Mouse (Mus musculus) forebrain, postnatal 0 days (tissue): ENCODE data around the gene Mipep. TPM values are rescaled to one million over a fixed set of nuclear protein-coding genes. Genes with fewer than 3 reads are reported as not detected.

Experiments used
- ATAC-seq: fragments of 200-750 bp; cut with Nextera tagmentation; 2 replicates; pipeline ENCODE4 v1.8.0; 2017; ENCODE audit warnings: mild to moderate bottlenecking, moderate library complexity
- DNase-seq: peaks from one replicate; pipeline ENCODE4 v3.0.0-alpha.2; 2015
- H3K27ac ChIP-seq: fragments of 300-500 bp; sonication (generic); 2 replicates; pipeline ENCODE4 v1.5.1; 2014; ENCODE audit warnings: low read depth, mild to moderate bottlenecking, antibody characterized with exemption, low read length, moderate library complexity, mixed read lengths
- H3K27me3 ChIP-seq: fragments of 300-500 bp; sonication (generic); 2 replicates; pipeline ENCODE4 v1.6.1; 2014; ENCODE audit warnings: mild to moderate bottlenecking, low read length, mixed read lengths; ENCODE audit not compliant: insufficient read depth
- H3K36me3 ChIP-seq: fragments of 300-500 bp; sonication (generic); 2 replicates; pipeline ENCODE4 v1.6.1; 2014; ENCODE audit warnings: mild to moderate bottlenecking, moderate library complexity; ENCODE audit not compliant: insufficient read depth
- H3K4me1 ChIP-seq: fragments of 300-500 bp; sonication (generic); 2 replicates; pipeline ENCODE4 v1.6.1; 2014; ENCODE audit warnings: antibody characterized with exemption; ENCODE audit not compliant: insufficient read depth
- H3K4me2 ChIP-seq: fragments of 300-500 bp; sonication (generic); 2 replicates; pipeline ENCODE4 v1.6.1; 2014; ENCODE audit warnings: low read depth, mild to moderate bottlenecking, moderate library complexity
- H3K4me3 ChIP-seq: fragments of 300-500 bp; sonication (generic); 2 replicates; pipeline ENCODE4 v1.5.1; 2014; ENCODE audit warnings: low read depth, low read length, mixed read lengths
- H3K9ac ChIP-seq: fragments of 300-500 bp; sonication (generic); 2 replicates; pipeline ENCODE4 v1.6.1; 2014; ENCODE audit warnings: mild to moderate bottlenecking
- H3K9me3 ChIP-seq: fragments of 300-500 bp; sonication (generic); 2 replicates; pipeline ENCODE4 v1.6.1; 2016; ENCODE audit warnings: low read length
- CTCF ChIP-seq: sonication (generic); IDR thresholded peaks from 2 replicates; pipeline ENCODE4 v1.5.1; 2016; ENCODE audit warnings: antibody characterized with exemption, control low read depth, low read depth
- WGBS: fragments of 180-500 bp; shearing (Covaris S2); extraction: QIAGEN DNeasy Blood & Tissue Kit; methylation state at CpG from one replicate; pipeline ENCODE4 v1.1.7; 2014; 5-methylcytosine and 5-hydroxymethylcytosine counted together
- polyA plus RNA-seq: library from polyadenylated mRNA; unstranded; fragments of >200 nt; fragmentation: Nextera tagmentation; extraction: Ambion mirVana; gene quantifications from 2 replicates; pipeline ENCODE4 v1.2.1, GENCODE M21; 2015
- total RNA-seq: library from RNA; depleted of rRNA; stranded (reverse); fragments of >200 nt; gene quantifications from 2 replicates; pipeline ENCODE4 v1.2.3, GENCODE M21; 2014

Mipep gene
- total and polyA plus RNA-seq, 2 experiments from 2014 or later: 19.4 to 27.4 TPM

DNA sequence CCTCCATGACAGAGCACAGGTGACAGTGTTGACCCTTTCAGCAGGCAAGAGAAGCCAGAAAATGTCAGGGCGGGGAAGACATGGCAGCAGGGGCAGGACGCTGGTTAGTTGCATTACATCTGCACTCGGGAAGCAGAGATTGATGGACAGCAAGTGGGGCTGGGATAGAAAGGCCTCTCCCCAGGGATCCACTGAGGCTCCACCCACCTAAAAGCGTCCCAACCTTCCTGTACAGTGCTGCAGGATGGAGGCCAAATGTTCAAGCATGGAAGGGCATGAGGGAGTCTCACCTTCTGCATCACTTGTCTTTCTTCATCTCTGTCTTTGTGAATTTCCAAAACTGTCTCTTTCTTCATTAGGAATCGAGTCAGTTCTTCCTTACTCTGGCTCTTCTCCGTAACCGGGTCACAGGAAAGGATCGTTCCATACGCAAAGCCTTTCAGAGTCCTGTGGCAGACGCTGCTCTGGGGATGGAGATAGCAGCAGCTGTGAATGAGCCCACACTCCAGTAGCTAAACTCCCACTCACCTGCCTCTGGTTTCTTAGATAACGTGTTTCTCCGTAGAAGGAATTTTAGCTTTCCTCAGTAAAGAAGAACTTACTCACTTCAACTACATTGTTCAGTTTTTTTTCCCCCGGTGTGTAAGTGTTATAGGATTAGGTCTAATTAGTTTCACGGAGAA, 57.7 kb downstream of the Mipep start:
- WGBS: 58% methylated on average over 14 of the region's 14 CpGs
- H3K27me3 ChIP-seq: no peaks in the 10 kb centered on the region
- ATAC-seq: no peak

DNA sequence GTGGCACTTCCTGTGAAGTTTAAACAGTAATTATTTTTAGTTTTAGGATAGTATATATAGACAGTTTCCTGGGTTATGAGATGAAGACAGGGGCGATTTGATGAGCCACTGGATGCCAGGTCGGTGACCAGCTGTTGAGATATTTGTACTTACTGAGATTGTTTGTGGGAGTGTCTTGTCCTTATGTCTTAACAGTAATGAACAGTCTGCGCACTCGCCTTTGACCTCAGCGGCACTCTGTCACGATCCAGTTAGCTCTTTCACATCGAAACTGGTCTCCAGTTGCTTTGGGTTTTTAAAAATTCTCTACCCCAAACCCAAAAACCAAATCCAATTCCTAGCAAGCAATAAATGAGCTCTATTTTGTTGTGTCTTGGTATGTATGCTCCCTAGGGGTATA, 59.2 kb downstream of the Mipep start:
- Histone ChIP-seq H3K36me3 (peaks cover 20% of the 10 kb centered on the region; the same call in 1 of the 2 replicates), H3K4me3 (no peak overlapping the region), H3K27me3 (no peaks in the 10 kb centered on the region), H3K9me3 (no peaks in the 10 kb centered on the region), H3K27ac (no peak overlapping the region), H3K4me2 (no peak overlapping the region), H3K9ac (no peak overlapping the region), H3K4me1 (no peaks in the 10 kb centered on the region)
- no peak for ATAC-seq
- 95% methylated on average over 7 of the region's 7 CpGs for WGBS
- no peak for TF ChIP-seq CTCF
- DNase-seq: no peak

More for the DNA sequence above, 57.7 kb downstream of the Mipep start:
- Histone ChIP-seq H3K27ac (no peak overlapping the region), H3K36me3 (peaks cover 10% of the 10 kb centered on the region; the same call in 1 of the 2 replicates), H3K9me3 (no peaks in the 10 kb centered on the region), H3K4me1 (no peaks in the 10 kb centered on the region), H3K9ac (no peak overlapping the region), H3K4me3 (no peak overlapping the region), H3K4me2 (no peak overlapping the region)
- DNase-seq: no peak
- TF ChIP-seq CTCF: no peak

DNA sequence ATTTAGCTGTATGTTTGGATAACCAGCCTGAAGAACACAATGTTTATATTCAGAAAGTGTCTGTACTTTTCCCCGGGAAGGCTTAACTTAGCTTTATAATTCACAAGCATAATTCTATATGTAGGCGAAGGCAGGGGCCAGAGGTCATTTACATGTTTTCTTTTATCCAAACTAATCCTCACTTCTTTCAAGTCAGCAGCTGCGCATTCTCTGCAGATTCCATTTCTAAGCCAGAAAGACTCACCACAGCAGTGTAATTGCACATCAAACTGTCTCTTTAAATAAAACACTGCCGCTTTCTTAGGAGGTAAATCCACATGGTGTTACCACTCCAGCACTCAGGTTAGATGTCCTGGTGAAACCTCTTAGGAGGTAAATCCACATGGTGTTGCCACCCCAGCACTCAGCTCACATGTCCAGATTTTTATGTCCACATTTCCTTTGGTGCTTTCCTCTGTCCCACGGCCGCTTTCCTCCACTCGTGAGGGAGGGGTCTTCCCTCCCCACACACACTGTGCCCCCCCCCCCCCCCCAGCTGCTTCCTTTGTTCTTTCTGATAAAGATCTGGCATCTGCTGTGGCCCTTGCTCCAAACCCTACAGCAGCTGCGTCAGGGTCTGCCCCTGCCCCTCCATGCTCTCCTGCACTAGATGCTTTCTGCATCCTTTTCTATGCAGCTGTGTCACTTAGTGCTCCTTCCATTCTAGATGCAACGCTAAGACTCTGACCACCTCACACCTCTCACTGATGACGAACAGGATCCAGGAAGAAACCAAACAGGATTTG, 61.1 kb downstream of the Mipep start:
- no peak overlapping the region for H3K27ac ChIP-seq
- ATAC-seq (no peak), DNase-seq (no peak)
- TF ChIP-seq CTCF: no peak
- WGBS: 48% methylated on average over 10 of the region's 10 CpGs
- no peaks in the 10 kb centered on the region for H3K27me3 ChIP-seq
- no peak overlapping the region for H3K9ac ChIP-seq
- no peak overlapping the region for H3K4me3 ChIP-seq
- H3K9me3 ChIP-seq: no peaks in the 10 kb centered on the region
- no peaks in the 10 kb centered on the region for H3K4me1 ChIP-seq
- H3K4me2 ChIP-seq: no peak overlapping the region
- H3K36me3 ChIP-seq: peaks cover 32% of the 10 kb centered on the region; the same call in 1 of the 2 replicates

DNA sequence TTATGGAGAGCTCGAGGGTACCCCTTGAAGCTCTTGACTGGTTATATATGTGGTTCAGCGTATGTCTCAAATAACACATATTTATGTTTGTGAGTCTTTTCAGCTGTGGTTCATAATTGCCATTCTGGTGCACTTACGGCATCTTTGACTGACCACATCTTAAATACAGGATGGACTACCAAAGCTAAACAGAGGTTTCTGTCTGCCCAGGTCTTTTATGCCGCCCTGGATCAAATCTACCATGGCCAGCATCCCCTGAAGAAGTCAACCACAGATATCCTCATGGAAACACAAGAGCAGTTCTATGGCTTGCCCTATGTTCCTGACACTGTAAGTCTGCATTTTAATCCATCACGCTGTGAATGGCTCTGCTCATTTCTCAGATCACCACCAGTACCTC, 61.8 kb downstream of the Mipep start:
- WGBS: 96% methylated on average over 5 of the region's 5 CpGs
- Histone ChIP-seq H3K4me2 (no peak overlapping the region), H3K4me1 (no peaks in the 10 kb centered on the region), H3K36me3 (peaks cover 35% of the 10 kb centered on the region; the same call in 1 of the 2 replicates), H3K4me3 (no peak overlapping the region), H3K27me3 (no peaks in the 10 kb centered on the region), H3K9ac (no peak overlapping the region), H3K27ac (no peak overlapping the region), H3K9me3 (no peaks in the 10 kb centered on the region)
- ATAC-seq (no peak), DNase-seq (no peak)
- no peak for TF ChIP-seq CTCF

DNA sequence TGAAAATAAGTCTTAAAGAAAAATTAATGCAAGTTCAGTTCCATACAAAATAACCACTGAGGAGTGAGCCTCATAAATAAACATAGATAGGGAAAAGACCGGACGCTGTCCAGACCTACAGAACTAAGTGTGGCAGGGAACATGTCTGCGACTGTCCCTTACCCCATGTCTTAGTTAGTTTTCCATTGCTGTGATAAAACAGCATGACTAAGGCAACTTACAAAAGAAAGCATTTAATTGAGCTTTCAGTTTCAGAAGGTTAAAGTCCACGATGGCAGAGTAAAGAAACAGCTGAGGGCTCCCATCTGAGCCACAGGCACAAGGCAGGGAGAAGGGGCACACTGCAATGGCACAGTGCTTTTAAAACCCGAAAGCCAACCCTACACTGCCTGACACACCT, 63.8 kb downstream of the Mipep start:
- H3K4me1 ChIP-seq: no peaks in the 10 kb centered on the region
- TF ChIP-seq CTCF: no peak
- H3K27ac ChIP-seq: no peak overlapping the region
- H3K9me3 ChIP-seq: no peaks in the 10 kb centered on the region
- DNase-seq (no peak), ATAC-seq (no peak)
- H3K27me3 ChIP-seq: no peaks in the 10 kb centered on the region
- peaks cover 45% of the 10 kb centered on the region for H3K36me3 ChIP-seq
- H3K9ac ChIP-seq: no peak overlapping the region
- no peak overlapping the region for H3K4me2 ChIP-seq
- 93% methylated on average over 5 of the region's 5 CpGs for WGBS
- H3K4me3 ChIP-seq: no peak overlapping the region

DNA sequence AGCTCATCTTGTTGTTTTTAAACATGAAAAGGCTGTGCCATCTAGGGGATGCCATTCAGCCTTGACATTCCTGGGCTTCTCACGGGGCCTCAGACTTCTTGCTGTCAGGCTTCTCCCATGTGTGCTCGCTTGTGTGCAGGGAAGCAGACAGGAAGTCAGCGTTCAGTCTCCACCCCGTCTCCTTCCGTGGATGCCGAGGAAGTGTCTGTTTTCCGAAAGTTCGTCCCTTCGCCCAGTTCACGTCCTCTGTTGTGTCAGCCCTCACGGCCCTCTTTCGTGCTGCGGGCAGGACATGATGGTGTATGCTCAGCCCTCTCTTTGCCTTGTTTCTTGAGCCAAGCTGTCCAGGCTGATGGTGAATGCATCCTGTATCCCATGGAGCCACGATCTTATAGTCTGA, 65.7 kb downstream of the Mipep start:
- no peak for TF ChIP-seq CTCF
- no peaks in the 10 kb centered on the region for H3K4me1 ChIP-seq
- no peak overlapping the region for H3K9ac ChIP-seq
- H3K9me3 ChIP-seq: no peaks in the 10 kb centered on the region
- 91% methylated on average over 14 of the region's 14 CpGs for WGBS
- H3K4me2 ChIP-seq: no peak overlapping the region
- H3K27me3 ChIP-seq: no peaks in the 10 kb centered on the region
- H3K27ac ChIP-seq: no peak overlapping the region
- DNase-seq (no peak), ATAC-seq (no peak)
- H3K4me3 ChIP-seq: no peak overlapping the region
- H3K36me3 ChIP-seq: peaks cover 45% of the 10 kb centered on the region

DNA sequence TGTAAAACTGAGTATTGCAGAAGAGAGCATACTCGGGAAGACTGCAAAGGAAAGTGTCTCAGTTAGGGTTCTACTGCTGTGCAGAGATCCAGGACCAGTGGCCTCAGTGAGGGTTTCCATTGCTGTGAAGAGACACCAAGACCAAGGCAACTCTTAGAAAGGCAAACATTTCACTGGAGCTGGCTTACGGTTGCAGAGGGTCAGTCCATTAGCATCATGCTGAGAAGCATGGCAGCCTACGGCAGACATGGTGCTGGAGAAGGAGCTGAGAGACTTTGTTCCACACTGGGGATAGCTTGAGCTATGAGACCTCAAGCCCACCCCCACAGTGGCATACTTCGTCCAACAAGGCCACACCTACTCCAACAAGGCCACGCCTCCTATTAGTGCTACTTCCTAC, 67.3 kb downstream of the Mipep start:
- no peaks in the 10 kb centered on the region for H3K4me1 ChIP-seq
- 90% methylated on average over 5 of the region's 5 CpGs for WGBS
- no peak for TF ChIP-seq CTCF
- H3K4me3 ChIP-seq: no peak overlapping the region
- DNase-seq: no peak
- H3K4me2 ChIP-seq: no peak overlapping the region
- H3K27me3 ChIP-seq: no peaks in the 10 kb centered on the region
- no peak for ATAC-seq
- no peak overlapping the region for H3K27ac ChIP-seq
- H3K36me3 ChIP-seq: peaks cover 42% of the 10 kb centered on the region
- no peaks in the 10 kb centered on the region for H3K9me3 ChIP-seq
- no peak overlapping the region for H3K9ac ChIP-seq
